Mouse (Mus musculus): Measurements from ENCODE around the gene Pbld1. TPM values are rescaled to one million over a fixed set of nuclear protein-coding genes. Genes with fewer than 3 reads are reported as not detected.

Gene Pbld1
- total RNA-seq (2023) = not detected in 4 replicates

GRCm38 (mm10) chr10:63059862-63060261 lies at the start of gene Pbld1:
Pbld1 (plus strand) TSS chr10:63060162.

GRCm38 (mm10) chr10:63023749-63024579 lies 36.0 kb upstream of the Pbld1 start, which contains the start of the genes Hnrnph3 and Pbld2:
Hnrnph3 (minus strand) TSS chr10:63024217.
Pbld2 (plus strand) TSS chr10:63024315.

GRCm38 (mm10) chr10:63099521-63099920 lies 39.6 kb downstream of the Pbld1 start, which contains the start of gene Atoh7:
Atoh7 (plus strand) TSS chr10:63099651.

Other genes with a start within 250 kb of the Pbld1 start
- 6.4 to 11.6 TPM (median 9.2 TPM) in 4 replicates for gene Tet1, start 151.2 kb upstream of the Pbld1 start, total RNA-seq (2023)
- gene Slc25a16, start 139.5 kb upstream of the Pbld1 start, total RNA-seq (2023) = 13.3 to 19.7 TPM (median 19.5 TPM) in 4 replicates
- gene Dna2, start 113.1 kb upstream of the Pbld1 start, total RNA-seq (2023) = 1.4 to 3.3 TPM (median 2.9 TPM) in 4 replicates
- 28.5 to 39.8 TPM (median 32.0 TPM) in 4 replicates for gene Rufy2, start 79.9 kb upstream of the Pbld1 start, total RNA-seq (2023)
- 90.9 to 102 TPM (median 100 TPM) in 4 replicates for gene Hnrnph3, start 35.9 kb upstream of the Pbld1 start, total RNA-seq (2023)
- 0.67 to 2.1 TPM (median 1.5 TPM) in 4 replicates for gene Pbld2, start 35.8 kb upstream of the Pbld1 start, total RNA-seq (2023)
- not detected in 4 replicates for gene Atoh7, start 39.5 kb downstream of the Pbld1 start, total RNA-seq (2023)
- not detected in 4 replicates for gene Mypn, start 143.8 kb downstream of the Pbld1 start, total RNA-seq (2023)
- gene Herc4, start 183.6 kb downstream of the Pbld1 start, total RNA-seq (2023) = 223 to 260 TPM (median 231 TPM) in 4 replicates

Measured in B cell, adult 62 days (primary cell).